Mouse (Mus musculus): ENCODE results near the gene Raly. TPM values are rescaled to one million over a fixed set of nuclear protein-coding genes. Genes with fewer than 3 reads are reported as not detected.

Raly gene
- polyA plus RNA-seq, 1 experiment from 2014 or later: 56.1 TPM

Other genes with a start within 250 kb of the Raly start
- gene 1700003F12Rik, start 244.0 kb upstream of the Raly start, polyA plus RNA-seq (2016; fragmentation: Nextera tagmentation; extraction: Ambion mirVana): 4.2 and 4.7 TPM in 2 replicates
- 0.43 and 0.55 TPM in 2 replicates for gene Actl10, start 239.3 kb upstream of the Raly start, polyA plus RNA-seq (2016; fragmentation: Nextera tagmentation; extraction: Ambion mirVana)
- gene Necab3, start 232.2 kb upstream of the Raly start, polyA plus RNA-seq (2016; fragmentation: Nextera tagmentation; extraction: Ambion mirVana): 3.6 and 3.9 TPM in 2 replicates
- 27.8 and 28.6 TPM in 2 replicates for gene E2f1, start 221.2 kb upstream of the Raly start, polyA plus RNA-seq (2016; fragmentation: Nextera tagmentation; extraction: Ambion mirVana)
- 9.3 and 12.4 TPM in 2 replicates for gene Pxmp4, start 187.4 kb upstream of the Raly start, polyA plus RNA-seq (2016; fragmentation: Nextera tagmentation; extraction: Ambion mirVana)
- gene Zfp341, start 177.8 kb upstream of the Raly start, polyA plus RNA-seq (2016; fragmentation: Nextera tagmentation; extraction: Ambion mirVana): 0.93 and 1.2 TPM in 2 replicates
- 0.34 and 0.53 TPM in 2 replicates for gene 4930519P11Rik, start 177.7 kb upstream of the Raly start, polyA plus RNA-seq (2016; fragmentation: Nextera tagmentation; extraction: Ambion mirVana)
- gene Chmp4b, start 139.4 kb upstream of the Raly start, polyA plus RNA-seq (2016; fragmentation: Nextera tagmentation; extraction: Ambion mirVana): 12.9 and 13.4 TPM in 2 replicates
- gene Gm14214, start 21.1 kb upstream of the Raly start, polyA plus RNA-seq (2016; fragmentation: Nextera tagmentation; extraction: Ambion mirVana): not detected in 2 replicates
- gene a, start 306 bp downstream of the Raly start, polyA plus RNA-seq (2016; fragmentation: Nextera tagmentation; extraction: Ambion mirVana): 1.3 and 2.0 TPM in 2 replicates
- gene Eif2s2, start 101.8 kb downstream of the Raly start, polyA plus RNA-seq (2016; fragmentation: Nextera tagmentation; extraction: Ambion mirVana): 118 and 132 TPM in 2 replicates
- gene Gm14226, start 227.2 kb downstream of the Raly start, polyA plus RNA-seq (2016; fragmentation: Nextera tagmentation; extraction: Ambion mirVana): 0.06 and 0.20 TPM in 2 replicates